Mouse (Mus musculus): Measurements from ENCODE around the gene Zfpm1. TPM values are rescaled to one million over a fixed set of nuclear protein-coding genes. Genes with fewer than 3 reads are reported as not detected.
A peak's percentile ranks its signal among the peaks of the same experiment; 100 is the strongest.

The Zfpm1 gene
- polyA plus RNA-seq, 1 experiment from 2014 or later: 2.9 TPM

- Histone ChIP-seq H3K9ac (no peak overlapping the region), H3K27ac (ENCODE audit: low read depth) (peak overlapping the region; percentile 82), H3K36me3 (ENCODE audit: insufficient read depth) (peaks cover 32% of the 10 kb centered on the region; the same call in 1 of the 2 replicates), H3K4me2 (no peak overlapping the region), H3K9me3 (ENCODE audit: low read depth, low read length) (no peaks in the 10 kb centered on the region), H3K4me1 (ENCODE audit: insufficient read depth) (peaks cover 24% of the 10 kb centered on the region), H3K27me3 (ENCODE audit: insufficient read depth, low read length) (peaks cover 14% of the 10 kb centered on the region), H3K4me3 (ENCODE audit: low read depth, low read length) (no peak overlapping the region)
- DNase-seq (peak; percentile 83), ATAC-seq (ENCODE audit: insufficient read depth) (peak; percentile 45)
- 37% methylated on average over 3 of the region's 3 CpGs for WGBS
- no peak for TF ChIP-seq CTCF (IDR thresholded peaks at IDR 0.05; ENCODE audit: low read depth)
These were observed 49.2 kb downstream of the Zfpm1 start for GRCm38 (mm10) chr8:122331134-122331523.

DNA sequence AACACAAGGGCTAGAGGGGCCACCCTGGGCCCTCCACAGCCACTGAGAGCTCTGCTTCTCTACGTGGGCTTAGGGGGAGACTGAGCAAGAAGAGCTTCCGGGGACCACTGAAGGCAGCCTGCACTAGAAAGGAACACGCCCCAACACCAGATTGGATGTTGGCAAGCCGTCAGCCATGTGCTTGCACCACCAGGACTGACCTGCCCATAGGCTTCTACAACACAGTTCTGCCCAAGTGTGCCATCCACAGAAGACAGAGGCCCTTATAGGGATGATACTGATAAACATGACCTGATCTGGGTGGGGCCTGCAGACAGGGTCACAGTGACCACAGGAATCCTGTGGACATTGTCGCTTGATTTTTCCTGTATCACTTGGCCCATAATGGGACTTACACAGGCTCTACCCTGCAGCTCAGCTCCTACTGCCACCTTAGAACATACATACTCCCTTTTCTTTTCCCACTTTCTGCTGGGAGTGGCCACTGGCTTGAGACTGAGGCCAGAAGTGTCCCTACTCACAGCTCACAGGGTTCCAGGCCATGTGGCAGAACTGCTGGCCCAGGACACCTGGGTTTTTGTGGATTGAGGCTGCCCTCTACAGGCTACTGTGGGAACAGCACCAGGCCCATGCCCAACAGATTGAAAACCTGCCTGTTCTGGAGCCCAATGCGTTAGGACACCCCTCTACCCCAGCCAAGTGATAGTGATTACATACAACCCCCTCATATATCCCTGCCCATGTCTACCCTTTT is 51.0 kb downstream of the Zfpm1 start:
- no peak overlapping the region for H3K4me3 ChIP-seq (ENCODE audit: low read depth, low read length)
- H3K4me1 ChIP-seq (ENCODE audit: insufficient read depth): peaks cover 16% of the 10 kb centered on the region
- H3K27me3 ChIP-seq (ENCODE audit: insufficient read depth, low read length): peaks cover 30% of the 10 kb centered on the region
- no peak overlapping the region for H3K9ac ChIP-seq
- H3K4me2 ChIP-seq: no peak overlapping the region
- peaks cover 45% of the 10 kb centered on the region; the same call in 1 of the 2 replicates for H3K36me3 ChIP-seq (ENCODE audit: insufficient read depth)
- peak; percentile 32; the same call in 1 of the 2 replicates for ATAC-seq (ENCODE audit: insufficient read depth)
- peak; percentile 96 for TF ChIP-seq CTCF (IDR thresholded peaks at IDR 0.05; ENCODE audit: low read depth)
- no peaks in the 10 kb centered on the region for H3K9me3 ChIP-seq (ENCODE audit: low read depth, low read length)
- peak; percentile 92 for DNase-seq
- no peak overlapping the region for H3K27ac ChIP-seq (ENCODE audit: low read depth)
- WGBS: 71% methylated on average over 6 of the region's 6 CpGs

- no peak overlapping the region for H3K27ac ChIP-seq (ENCODE audit: low read depth)
- H3K9ac ChIP-seq: no peak overlapping the region
- no peak overlapping the region for H3K4me3 ChIP-seq (ENCODE audit: low read depth, low read length)
- H3K4me1 ChIP-seq (ENCODE audit: insufficient read depth): peaks cover 16% of the 10 kb centered on the region
- WGBS: 91% methylated on average over 7 of the region's 7 CpGs
- peaks cover 42% of the 10 kb centered on the region; the same call in 1 of the 2 replicates for H3K36me3 ChIP-seq (ENCODE audit: insufficient read depth)
- DNase-seq (no peak), ATAC-seq (ENCODE audit: insufficient read depth) (no peak)
- H3K9me3 ChIP-seq (ENCODE audit: low read depth, low read length): no peaks in the 10 kb centered on the region
- peaks cover 31% of the 10 kb centered on the region for H3K27me3 ChIP-seq (ENCODE audit: insufficient read depth, low read length)
- no peak overlapping the region for H3K4me2 ChIP-seq
- TF ChIP-seq CTCF (IDR thresholded peaks at IDR 0.05; ENCODE audit: low read depth): no peak
These were observed 51.6 kb downstream of the Zfpm1 start for GRCm38 (mm10) chr8:122333531-122333930.

- TF ChIP-seq CTCF (IDR thresholded peaks at IDR 0.05; ENCODE audit: low read depth): no peak
- 91% methylated on average over 13 of the region's 13 CpGs for WGBS
- Histone ChIP-seq H3K4me3 (ENCODE audit: low read depth, low read length) (no peak overlapping the region), H3K27me3 (ENCODE audit: insufficient read depth, low read length) (peaks cover 31% of the 10 kb centered on the region), H3K9ac (no peak overlapping the region), H3K4me1 (ENCODE audit: insufficient read depth) (peaks cover 16% of the 10 kb centered on the region), H3K9me3 (ENCODE audit: low read depth, low read length) (no peaks in the 10 kb centered on the region), H3K4me2 (no peak overlapping the region), H3K27ac (ENCODE audit: low read depth) (no peak overlapping the region), H3K36me3 (ENCODE audit: insufficient read depth) (peaks cover 42% of the 10 kb centered on the region; the same call in 1 of the 2 replicates)
- ATAC-seq (ENCODE audit: insufficient read depth) (no peak), DNase-seq (no peak)
These were observed 53.0 kb downstream of the Zfpm1 start for GRCm38 (mm10) chr8:122334791-122335490.

DNA sequence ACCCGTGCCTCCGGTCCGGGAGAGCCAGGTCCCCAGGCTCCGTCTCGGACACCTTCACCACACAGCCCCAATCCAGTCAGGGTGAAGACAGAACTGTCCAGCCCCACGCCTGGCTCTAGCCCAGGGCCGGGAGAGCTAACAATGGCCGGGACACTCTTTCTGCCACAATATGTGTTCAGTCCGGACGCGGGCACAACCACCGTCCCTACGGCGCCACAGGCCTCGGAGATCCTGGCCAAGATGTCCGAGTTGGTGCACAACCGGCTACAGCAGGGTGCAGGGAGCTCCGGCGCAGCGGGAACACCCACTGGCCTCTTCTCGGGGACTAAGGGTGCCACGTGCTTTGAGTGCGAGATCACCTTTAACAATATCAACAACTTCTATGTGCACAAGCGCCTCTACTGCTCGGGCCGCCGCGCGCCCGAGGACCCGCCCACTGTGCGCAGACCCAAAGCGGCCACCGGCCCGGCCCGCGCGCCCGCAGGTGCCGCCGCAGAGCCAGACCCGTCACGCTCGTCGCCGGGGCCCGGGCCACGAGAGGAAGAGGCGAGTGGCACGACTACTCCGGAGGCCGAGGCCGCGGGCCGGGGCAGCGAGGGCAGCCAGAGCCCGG is 53.8 kb downstream of the Zfpm1 start:
- no peak for TF ChIP-seq CTCF (IDR thresholded peaks at IDR 0.05; ENCODE audit: low read depth)
- H3K4me2 ChIP-seq: peak overlapping the region; percentile 91
- peak; percentile 33; the same call in 1 of the 2 replicates for ATAC-seq (ENCODE audit: insufficient read depth)
- peak; percentile 39 for DNase-seq
- H3K9ac ChIP-seq: peak overlapping the region; percentile 36
- H3K27ac ChIP-seq (ENCODE audit: low read depth): no peak overlapping the region
- H3K36me3 ChIP-seq (ENCODE audit: insufficient read depth): peaks cover 42% of the 10 kb centered on the region; the same call in 1 of the 2 replicates
- H3K9me3 ChIP-seq (ENCODE audit: low read depth, low read length): no peaks in the 10 kb centered on the region
- 19% methylated on average over 57 of the region's 57 CpGs for WGBS
- H3K4me1 ChIP-seq (ENCODE audit: insufficient read depth): peaks cover 12% of the 10 kb centered on the region
- peak overlapping the region; percentile 55 for H3K4me3 ChIP-seq (ENCODE audit: low read depth, low read length)
- H3K27me3 ChIP-seq (ENCODE audit: insufficient read depth, low read length): peaks cover 31% of the 10 kb centered on the region

DNA sequence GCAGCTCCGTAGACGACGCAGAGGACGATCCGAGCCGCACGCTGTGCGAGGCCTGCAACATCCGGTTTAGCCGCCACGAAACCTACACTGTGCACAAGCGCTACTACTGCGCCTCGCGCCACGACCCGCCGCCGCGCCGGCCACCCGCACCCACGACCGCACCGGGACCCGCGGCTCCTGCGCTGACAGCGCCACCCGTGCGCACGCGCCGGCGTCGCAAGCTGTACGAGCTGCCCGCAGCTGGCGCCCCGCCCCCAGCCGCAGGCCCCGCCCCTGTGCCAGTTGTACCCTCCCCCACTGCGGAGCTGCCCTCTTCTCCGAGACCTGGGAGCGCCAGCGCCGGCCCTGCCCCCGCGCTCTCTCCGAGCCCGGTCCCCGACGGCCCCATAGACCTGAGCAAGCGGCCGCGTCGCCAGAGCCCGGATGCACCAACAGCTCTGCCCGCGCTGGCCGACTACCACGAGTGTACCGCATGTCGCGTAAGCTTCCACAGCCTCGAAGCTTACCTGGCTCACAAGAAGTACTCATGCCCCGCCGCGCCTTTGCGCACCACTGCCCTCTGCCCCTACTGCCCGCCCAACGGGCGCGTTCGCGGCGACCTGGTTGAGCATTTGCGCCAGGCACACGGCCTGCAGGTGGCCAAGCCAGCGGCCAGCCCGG is 54.4 kb downstream of the Zfpm1 start:
- H3K4me1 ChIP-seq (ENCODE audit: insufficient read depth): peaks cover 6% of the 10 kb centered on the region
- H3K36me3 ChIP-seq (ENCODE audit: insufficient read depth): peaks cover 42% of the 10 kb centered on the region; the same call in 1 of the 2 replicates
- H3K4me3 ChIP-seq (ENCODE audit: low read depth, low read length): peak overlapping the region; percentile 55
- H3K4me2 ChIP-seq: peak overlapping the region; percentile 91
- TF ChIP-seq CTCF (IDR thresholded peaks at IDR 0.05; ENCODE audit: low read depth): no peak
- H3K9me3 ChIP-seq (ENCODE audit: low read depth, low read length): no peaks in the 10 kb centered on the region
- H3K27me3 ChIP-seq (ENCODE audit: insufficient read depth, low read length): peaks cover 31% of the 10 kb centered on the region
- peak overlapping the region; percentile 36 for H3K9ac ChIP-seq
- H3K27ac ChIP-seq (ENCODE audit: low read depth): no peak overlapping the region
- ATAC-seq (ENCODE audit: insufficient read depth) (peak; percentile 44), DNase-seq (peak; percentile 73)
- WGBS: 6% methylated on average over 81 of the region's 81 CpGs

Data from lung, embryonic 14.5 days (tissue).